Mouse (Mus musculus): ENCODE results near the gene Gm11172. TPM values are rescaled to one million over a fixed set of nuclear protein-coding genes. Genes with fewer than 3 reads are reported as not detected.

The Gm11172 gene
- polyA plus RNA-seq, 1 experiment from 2014 or later = not detected

GRCm38 (mm10) chr16:10783451-10783850, 29.3 kb upstream of the Gm11172 start:
- H3K4me1 ChIP-seq (replicated peaks; ENCODE audit: control insufficient read depth, insufficient read depth, low read length) = peaks cover 32% of the 10 kb centered on the region
- peak overlapping the region; percentile 57 for H3K4me3 ChIP-seq (ENCODE audit: low read depth, low read length)
- no peak overlapping the region for H3K27ac ChIP-seq (ENCODE audit: low read depth)
- 46% methylated on average over 8 of the region's 8 CpGs for WGBS
- H3K36me3 ChIP-seq (ENCODE audit: control insufficient read depth, insufficient read depth, low read length) = no peaks in the 10 kb centered on the region
- no peaks in the 10 kb centered on the region for H3K27me3 ChIP-seq (replicated peaks; ENCODE audit: control insufficient read depth, insufficient read depth, low read length)
- no peak for ATAC-seq (replicated peaks; ENCODE audit: low FRiP score, low TSS enrichment, low read depth)
- H3K4me2 ChIP-seq (ENCODE audit: low read length) = peak overlapping the region; percentile 99
- H3K9ac ChIP-seq (ENCODE audit: low read length) = no peak overlapping the region; the same call in 1 of the 2 replicates
- no peaks in the 10 kb centered on the region for H3K9me3 ChIP-seq (ENCODE audit: control insufficient read depth, low read length)
- DNase-seq (ENCODE audit: low spot score) = no peak

DNA sequence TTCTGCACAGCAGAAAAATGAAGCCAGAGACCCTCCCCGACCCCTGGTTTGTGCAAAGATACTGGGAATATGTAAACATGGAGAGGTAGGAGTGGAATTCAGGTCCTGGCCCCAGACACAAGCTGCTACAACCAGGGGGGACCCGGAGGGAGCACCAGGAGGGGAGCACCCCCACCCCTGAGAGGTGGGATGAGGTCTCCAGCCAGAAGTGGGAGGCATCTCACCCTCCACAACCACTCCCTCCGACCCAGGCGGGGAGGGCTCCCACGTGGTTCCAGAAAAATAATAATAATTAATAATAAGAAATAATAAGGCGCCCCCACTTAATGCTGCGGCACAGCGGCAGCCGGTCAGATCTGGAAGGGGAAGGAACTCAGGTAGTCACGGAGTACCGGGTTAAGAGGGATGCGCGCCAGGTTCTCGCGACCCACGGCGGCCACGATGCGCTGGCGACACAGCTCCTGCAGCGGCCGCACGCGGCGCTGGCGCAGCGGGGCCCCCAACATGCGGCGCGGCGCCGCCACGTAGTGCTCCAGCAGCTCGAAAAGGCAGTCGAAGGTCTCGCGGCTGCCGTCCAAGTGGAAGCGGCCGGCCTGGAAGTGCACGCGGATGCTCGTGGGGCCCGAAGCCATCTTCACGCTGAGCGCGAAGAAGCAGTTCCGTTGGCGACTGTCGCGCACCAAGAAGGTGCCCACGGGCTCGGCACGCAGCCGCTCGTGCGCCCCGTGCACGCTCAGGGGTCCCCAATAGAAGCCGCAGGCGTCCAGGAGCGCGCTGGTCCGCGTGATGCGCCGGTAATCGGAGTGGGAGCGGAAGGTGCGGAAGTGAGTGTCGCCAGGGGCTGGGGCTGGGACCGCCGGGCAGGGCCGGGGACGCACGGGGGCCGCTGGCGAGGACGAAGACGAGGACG, 28.6 kb upstream of the Gm11172 start:
- peak overlapping the region; percentile 73 for H3K9ac ChIP-seq (ENCODE audit: low read length)
- H3K27ac ChIP-seq (ENCODE audit: low read depth) = peak overlapping the region; percentile 98; the same call in 1 of the 2 replicates
- 2% methylated on average over 81 of the region's 81 CpGs for WGBS
- H3K4me1 ChIP-seq (replicated peaks; ENCODE audit: control insufficient read depth, insufficient read depth, low read length) = peaks cover 32% of the 10 kb centered on the region
- DNase-seq (ENCODE audit: low spot score) = no peak
- no peaks in the 10 kb centered on the region for H3K27me3 ChIP-seq (replicated peaks; ENCODE audit: control insufficient read depth, insufficient read depth, low read length)
- no peaks in the 10 kb centered on the region for H3K36me3 ChIP-seq (ENCODE audit: control insufficient read depth, insufficient read depth, low read length)
- H3K9me3 ChIP-seq (ENCODE audit: control insufficient read depth, low read length) = no peaks in the 10 kb centered on the region
- peak; percentile 7; the same call in 1 of the 2 replicates for ATAC-seq (replicated peaks; ENCODE audit: low FRiP score, low TSS enrichment, low read depth)
- peak overlapping the region; percentile 99 for H3K4me2 ChIP-seq (ENCODE audit: low read length)
- peak overlapping the region; percentile 57 for H3K4me3 ChIP-seq (ENCODE audit: low read depth, low read length)

GRCm38 (mm10) chr16:10784793-10785370, 27.8 kb upstream of the Gm11172 start:
- no peaks in the 10 kb centered on the region for H3K9me3 ChIP-seq (ENCODE audit: control insufficient read depth, low read length)
- no peaks in the 10 kb centered on the region for H3K27me3 ChIP-seq (replicated peaks; ENCODE audit: control insufficient read depth, insufficient read depth, low read length)
- under 1% methylated on average over 41 of the region's 55 CpGs for WGBS
- H3K9ac ChIP-seq (ENCODE audit: low read length) = peak overlapping the region; percentile 73
- peaks cover 32% of the 10 kb centered on the region for H3K4me1 ChIP-seq (replicated peaks; ENCODE audit: control insufficient read depth, insufficient read depth, low read length)
- no peaks in the 10 kb centered on the region for H3K36me3 ChIP-seq (ENCODE audit: control insufficient read depth, insufficient read depth, low read length)
- peak overlapping the region; percentile 99 for H3K4me2 ChIP-seq (ENCODE audit: low read length)
- H3K27ac ChIP-seq (ENCODE audit: low read depth) = peak overlapping the region; percentile 98
- peak overlapping the region; percentile 57 for H3K4me3 ChIP-seq (ENCODE audit: low read depth, low read length)
- DNase-seq (ENCODE audit: low spot score) (no peak), ATAC-seq (replicated peaks; ENCODE audit: low FRiP score, low TSS enrichment, low read depth) (peak; percentile 84)

GRCm38 (mm10) chr16:10785371-10786231, 27.1 kb upstream of the Gm11172 start, which contains the start of gene Socs1:
Gene Socs1, minus strand, starts transcription at chr16:10785536.
- H3K9ac ChIP-seq (ENCODE audit: low read length) = peak within 1 kb of the TSS; percentile 73
- WGBS = 1% methylated on average over 57 of the region's 59 CpGs
- H3K36me3 ChIP-seq (ENCODE audit: control insufficient read depth, insufficient read depth, low read length) = no peaks in the 10 kb centered on the region
- H3K27me3 ChIP-seq (replicated peaks; ENCODE audit: control insufficient read depth, insufficient read depth, low read length) = no peaks in the 10 kb centered on the region
- no peaks in the 10 kb centered on the region for H3K9me3 ChIP-seq (ENCODE audit: control insufficient read depth, low read length)
- peak within 1 kb of the TSS; percentile 99 for H3K4me2 ChIP-seq (ENCODE audit: low read length)
- peak within 1 kb of the TSS; percentile 98 for H3K27ac ChIP-seq (ENCODE audit: low read depth)
- peak; percentile 88 for ATAC-seq (replicated peaks; ENCODE audit: low FRiP score, low TSS enrichment, low read depth)
- H3K4me1 ChIP-seq (replicated peaks; ENCODE audit: control insufficient read depth, insufficient read depth, low read length) = peaks cover 28% of the 10 kb centered on the region
- DNase-seq (ENCODE audit: low spot score) = peak; percentile 99
- peak within 1 kb of the TSS; percentile 57 for H3K4me3 ChIP-seq (ENCODE audit: low read depth, low read length)

DNA sequence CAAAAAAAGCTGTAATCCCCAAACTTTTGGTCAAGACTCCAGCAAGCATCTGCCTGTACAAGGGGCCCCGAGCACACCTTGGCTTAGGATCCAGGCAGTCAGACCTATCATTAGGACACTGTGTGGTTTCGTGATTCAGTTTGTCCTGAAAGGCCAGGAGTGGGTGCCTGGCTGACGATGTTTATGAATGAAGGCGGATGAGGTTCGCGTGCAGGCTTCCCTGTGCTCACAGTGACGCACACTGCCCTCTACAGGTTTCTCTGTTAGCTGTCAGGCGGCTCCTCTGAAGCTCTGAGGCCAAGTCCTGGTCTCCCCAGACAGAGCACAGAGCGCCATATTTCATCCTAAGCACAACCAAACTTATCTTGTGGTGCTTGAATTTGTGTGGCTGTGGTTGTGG, 26.4 kb upstream of the Gm11172 start:
- peak overlapping the region; percentile 57 for H3K4me3 ChIP-seq (ENCODE audit: low read depth, low read length)
- peak overlapping the region; percentile 73 for H3K9ac ChIP-seq (ENCODE audit: low read length)
- peak; percentile 20 for ATAC-seq (replicated peaks; ENCODE audit: low FRiP score, low TSS enrichment, low read depth)
- H3K36me3 ChIP-seq (ENCODE audit: control insufficient read depth, insufficient read depth, low read length) = no peaks in the 10 kb centered on the region
- H3K27ac ChIP-seq (ENCODE audit: low read depth) = peak overlapping the region; percentile 98
- H3K9me3 ChIP-seq (ENCODE audit: control insufficient read depth, low read length) = no peaks in the 10 kb centered on the region
- 2% methylated on average over 9 of the region's 9 CpGs for WGBS
- DNase-seq (ENCODE audit: low spot score) = peak; percentile 90
- no peaks in the 10 kb centered on the region for H3K27me3 ChIP-seq (replicated peaks; ENCODE audit: control insufficient read depth, insufficient read depth, low read length)
- H3K4me1 ChIP-seq (replicated peaks; ENCODE audit: control insufficient read depth, insufficient read depth, low read length) = peaks cover 24% of the 10 kb centered on the region
- H3K4me2 ChIP-seq (ENCODE audit: low read length) = peak overlapping the region; percentile 99

DNA sequence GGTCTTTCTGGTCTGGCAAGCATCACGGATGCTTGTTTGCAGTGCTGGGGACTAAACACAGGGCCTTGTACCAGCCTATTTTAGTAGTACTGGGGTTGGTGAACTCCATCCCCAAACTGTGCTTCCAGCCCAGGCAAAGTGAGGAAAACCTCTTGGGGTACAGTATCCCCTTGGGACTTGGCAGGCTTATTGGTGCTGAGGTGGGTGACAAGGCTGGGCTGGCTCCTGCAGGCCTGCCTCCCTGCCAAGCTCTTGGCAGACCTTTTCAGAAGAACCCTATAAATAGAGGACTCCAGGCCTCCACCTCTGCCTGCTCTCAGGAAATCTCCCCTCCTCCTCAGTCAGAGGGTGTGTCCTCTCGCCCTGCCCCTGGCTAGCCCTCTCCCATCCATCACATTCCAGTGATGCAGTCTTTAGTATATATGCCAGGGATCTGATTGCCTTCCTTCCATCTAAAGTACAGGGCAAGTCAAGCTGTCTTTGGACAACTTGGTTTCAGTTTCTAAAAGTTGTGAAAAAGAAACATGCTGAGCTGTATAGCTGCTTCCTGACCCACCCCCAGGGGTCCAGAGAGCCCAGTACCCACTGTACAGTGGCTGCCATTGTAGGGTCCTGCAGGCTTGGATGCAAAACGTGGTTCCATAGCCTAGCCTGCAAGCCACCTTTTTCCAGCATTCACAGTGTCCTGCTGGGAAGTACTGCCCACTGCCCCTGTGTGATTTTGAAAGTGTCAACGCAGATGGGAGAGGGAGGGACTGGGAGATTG, 25.8 kb upstream of the Gm11172 start:
- Histone ChIP-seq H3K9ac (ENCODE audit: low read length) (no peak overlapping the region), H3K27ac (ENCODE audit: low read depth) (no peak overlapping the region), H3K4me3 (ENCODE audit: low read depth, low read length) (no peak overlapping the region)

DNA sequence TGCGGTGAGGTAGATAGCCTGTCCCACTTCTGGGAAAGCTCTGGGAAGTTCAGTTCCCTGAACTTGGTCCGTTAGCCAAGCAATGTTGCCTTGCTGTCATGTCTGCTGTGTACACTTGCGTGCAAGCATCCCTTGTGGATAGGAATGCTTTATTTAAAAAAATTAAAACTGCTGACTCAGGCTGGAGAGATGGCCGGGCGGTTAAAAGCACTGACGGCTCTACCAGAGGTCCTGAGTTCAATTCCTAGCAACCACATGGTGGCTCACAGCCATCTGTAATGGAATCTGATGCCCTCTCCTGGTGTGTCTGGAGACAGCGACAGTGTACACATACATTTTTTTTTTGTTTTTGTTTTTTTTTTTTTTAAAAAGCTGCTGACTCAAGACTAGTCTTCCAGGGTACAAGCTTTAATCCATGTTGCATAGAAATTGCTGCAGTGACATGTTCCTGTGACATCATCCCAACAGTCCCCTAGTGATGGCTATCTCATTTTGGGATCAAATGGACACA, 25.1 kb upstream of the Gm11172 start:
- no peaks in the 10 kb centered on the region for H3K36me3 ChIP-seq (ENCODE audit: control insufficient read depth, insufficient read depth, low read length)
- H3K27ac ChIP-seq (ENCODE audit: low read depth) = no peak overlapping the region

More for the DNA sequence above, 25.8 kb upstream of the Gm11172 start:
- no peaks in the 10 kb centered on the region for H3K36me3 ChIP-seq (ENCODE audit: control insufficient read depth, insufficient read depth, low read length)
- ATAC-seq (replicated peaks; ENCODE audit: low FRiP score, low TSS enrichment, low read depth) = no peak
- H3K4me2 ChIP-seq (ENCODE audit: low read length) = peak overlapping the region; percentile 99; the same call in 1 of the 2 replicates
- WGBS = 55% methylated on average over 4 of the region's 4 CpGs
- no peak for DNase-seq (ENCODE audit: low spot score)
- no peaks in the 10 kb centered on the region for H3K9me3 ChIP-seq (ENCODE audit: control insufficient read depth, low read length)
- no peaks in the 10 kb centered on the region for H3K27me3 ChIP-seq (replicated peaks; ENCODE audit: control insufficient read depth, insufficient read depth, low read length)
- peaks cover 22% of the 10 kb centered on the region for H3K4me1 ChIP-seq (replicated peaks; ENCODE audit: control insufficient read depth, insufficient read depth, low read length)

More for the DNA sequence above, 25.1 kb upstream of the Gm11172 start:
- 80% methylated on average over 7 of the region's 7 CpGs for WGBS
- Histone ChIP-seq H3K4me2 (ENCODE audit: low read length) (no peak overlapping the region), H3K9ac (ENCODE audit: low read length) (no peak overlapping the region), H3K4me1 (replicated peaks; ENCODE audit: control insufficient read depth, insufficient read depth, low read length) (peaks cover 16% of the 10 kb centered on the region; the same call in 1 of the 2 replicates), H3K9me3 (ENCODE audit: control insufficient read depth, low read length) (no peaks in the 10 kb centered on the region), H3K4me3 (ENCODE audit: low read depth, low read length) (no peak overlapping the region), H3K27me3 (replicated peaks; ENCODE audit: control insufficient read depth, insufficient read depth, low read length) (no peaks in the 10 kb centered on the region)
- ATAC-seq (replicated peaks; ENCODE audit: low FRiP score, low TSS enrichment, low read depth) (no peak), DNase-seq (ENCODE audit: low spot score) (no peak)

All from intestine, embryonic 14.5 days (tissue).